Mouse (Mus musculus) lung, postnatal 0 days (tissue): Measurements from ENCODE around the gene Olfr1469.
"Not testable (repeated sequence)": the region's sequence is repeated elsewhere in the genome, so short reads cannot be mapped to it uniquely, and the experiment has no call there.

Experiments used
- CTCF ChIP-seq: IDR thresholded peaks from 2 replicates; pipeline ENCODE4 v1.5.1; 2016; ENCODE audit warnings: antibody characterized with exemption, mild to moderate bottlenecking
- EP300 ChIP-seq: IDR thresholded peaks from 2 replicates; pipeline ENCODE4 v1.6.1; 2016; ENCODE audit warnings: antibody characterized with exemption, mild to moderate bottlenecking, control low read depth

GRCm38 (mm10) chr19:13443109-13443508, 35.5 kb downstream of the Olfr1469 start, which contains the start of gene Olfr1471:
- not testable (repeated sequence) for TF ChIP-seq CTCF, EP300
